Mouse (Mus musculus): ENCODE measurements at regions not wholly inside any gene's neighbourhood (a gene's known extent, or its start where the extent isn't known, plus 50 kb on each side); places are given as distances from the start of the nearest gene placed in this dataset.

DNA sequence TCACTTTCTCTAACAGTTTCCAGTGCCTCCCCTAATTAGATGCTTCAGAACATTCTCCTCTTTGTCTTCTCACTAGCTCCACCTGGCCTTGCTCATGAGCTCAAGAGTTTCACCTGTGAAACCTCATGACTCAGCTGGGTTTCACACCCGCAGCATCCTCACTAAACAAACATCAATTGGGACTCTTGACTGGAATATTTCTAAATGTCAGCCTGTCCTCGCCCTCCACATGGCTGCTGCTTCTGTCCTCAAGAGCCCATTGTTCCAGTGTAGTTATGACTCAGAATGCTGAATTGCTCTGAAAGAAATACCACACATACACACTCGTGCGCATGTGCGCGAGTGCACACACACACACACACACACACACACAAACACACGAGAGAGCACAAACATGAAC lies 407.2 kb downstream of the Prss52 start:
- no peak for DNase-seq

DNA sequence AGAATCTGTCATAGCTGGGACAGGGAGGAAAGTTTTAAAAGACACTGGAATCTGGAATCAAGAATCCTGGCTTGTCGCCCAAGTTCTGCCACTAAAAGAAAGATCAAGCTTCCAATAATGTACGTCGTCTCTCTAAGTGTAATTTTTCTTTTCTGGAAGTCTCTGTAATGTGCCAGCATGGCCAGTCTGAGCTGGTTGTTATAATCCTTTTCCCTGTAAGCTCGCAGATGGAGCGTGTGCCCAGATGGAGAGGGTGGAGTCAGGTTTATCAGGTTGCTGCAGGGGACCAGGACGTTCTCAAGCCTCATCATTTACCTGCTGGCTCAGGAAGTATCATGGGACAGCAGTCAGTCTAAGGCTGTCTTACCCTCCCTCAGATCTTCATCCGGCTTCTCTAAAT lies 408.6 kb downstream of the Prss52 start:
- peak; percentile 73 for DNase-seq

DNA sequence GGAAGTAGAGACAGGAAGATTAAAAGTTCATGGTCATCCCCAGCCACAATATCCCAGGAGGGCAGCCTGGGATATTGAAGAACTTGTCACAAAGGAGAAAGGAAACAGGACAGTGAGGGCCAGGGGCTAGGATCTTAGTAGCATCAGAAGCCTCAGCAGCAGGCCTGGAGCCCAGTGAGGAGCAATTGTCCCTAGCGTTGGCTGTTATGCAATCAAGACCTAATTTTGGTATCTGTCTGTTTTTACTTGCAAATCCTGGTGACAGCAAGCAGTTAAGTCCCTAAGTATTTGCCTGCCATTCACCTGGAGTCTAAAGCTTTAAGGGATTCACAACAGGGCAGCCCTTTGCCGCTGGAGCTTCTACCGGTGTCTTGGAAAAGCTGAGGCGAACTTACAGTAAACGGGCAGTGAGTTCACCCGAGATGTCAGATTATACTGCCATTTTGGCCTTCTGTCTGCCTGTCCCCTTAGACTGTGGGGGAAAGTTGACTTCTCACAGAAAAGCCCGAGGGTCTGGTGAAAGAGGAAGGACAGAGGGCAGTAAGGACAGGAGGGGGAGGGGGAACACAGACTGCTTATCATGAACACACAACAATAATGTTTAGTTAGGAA lies 413.6 kb downstream of the Prss52 start:
- DNase-seq = no peak

DNA sequence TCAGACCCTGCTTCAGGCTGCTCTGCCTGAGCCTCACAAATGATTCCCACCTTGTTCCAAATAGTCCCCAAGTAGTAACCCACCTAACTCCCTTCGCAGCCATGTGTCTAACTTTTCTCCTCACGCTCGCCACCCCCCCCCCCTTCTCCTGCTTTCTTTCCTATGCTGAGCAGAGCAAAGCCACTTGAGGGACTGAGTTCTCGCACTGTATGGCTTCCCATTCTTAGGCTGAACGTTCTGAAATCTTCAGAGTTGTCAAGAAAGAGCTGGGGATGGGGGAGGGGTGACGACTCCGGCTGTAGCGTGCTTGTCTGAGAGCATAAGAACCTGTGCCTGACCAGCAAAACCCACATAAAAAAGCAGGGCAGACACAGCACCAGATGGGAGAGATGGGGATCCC lies 420.6 kb downstream of the Prss52 start:
- peak in 1 of 2 experiments; percentile 53 for DNase-seq

DNA sequence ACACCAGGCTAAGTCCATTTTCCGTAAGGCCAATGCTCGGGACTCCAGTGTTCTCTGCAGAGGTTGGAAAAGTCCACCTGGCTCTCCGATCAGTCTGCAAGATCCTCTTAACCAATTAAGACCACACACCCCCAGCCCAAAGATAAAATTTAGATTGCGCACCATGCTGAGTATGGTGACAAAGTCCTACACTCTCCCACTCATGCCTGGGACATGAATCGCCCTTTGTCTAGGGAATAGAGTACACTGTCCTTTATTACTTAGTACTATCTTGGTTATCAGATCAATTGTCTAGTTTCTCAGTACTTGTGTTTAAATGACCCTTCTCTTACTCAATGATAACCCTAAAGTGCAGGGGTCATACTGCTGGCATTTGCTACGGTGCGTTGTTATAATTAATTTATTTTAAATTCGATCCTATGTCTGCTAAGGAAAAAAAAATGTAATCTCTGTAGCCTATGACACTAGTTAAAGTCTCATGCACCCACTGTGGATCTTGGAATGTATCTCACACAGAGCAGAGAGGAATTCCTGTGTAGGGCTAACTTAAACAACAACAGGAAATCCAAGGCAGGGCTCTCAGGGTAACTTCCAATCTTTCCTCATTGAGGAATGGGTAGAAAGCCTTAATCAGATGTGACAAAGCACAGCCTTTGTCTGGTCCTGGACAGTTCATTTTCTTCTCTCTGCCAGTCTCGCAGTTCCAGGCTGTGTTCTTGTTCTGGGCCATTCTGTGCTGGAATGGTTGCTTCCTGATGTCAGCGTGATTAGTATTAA lies 421.4 kb downstream of the Prss52 start:
- DNase-seq = no peak

DNA sequence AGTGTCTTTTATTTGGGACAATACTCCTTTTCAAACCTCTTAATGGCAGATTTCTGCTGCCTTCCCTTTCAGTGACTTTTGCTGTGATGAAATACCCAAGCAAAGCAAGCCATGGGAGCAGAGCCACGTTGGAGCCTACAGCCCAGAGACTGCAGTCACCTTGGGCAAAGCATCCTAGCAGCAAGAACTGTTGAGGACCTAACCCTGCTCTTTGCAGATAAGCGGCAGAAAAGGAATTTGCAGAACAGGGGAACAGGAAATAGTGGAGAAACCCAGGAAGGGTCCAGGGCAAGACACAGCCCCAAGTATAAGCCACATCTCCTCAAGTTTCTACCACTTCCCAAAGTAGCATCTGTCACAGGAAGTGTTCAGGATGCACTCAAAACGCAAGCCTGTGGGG lies 426.5 kb downstream of the Prss52 start:
- DNase-seq = no peak

DNA sequence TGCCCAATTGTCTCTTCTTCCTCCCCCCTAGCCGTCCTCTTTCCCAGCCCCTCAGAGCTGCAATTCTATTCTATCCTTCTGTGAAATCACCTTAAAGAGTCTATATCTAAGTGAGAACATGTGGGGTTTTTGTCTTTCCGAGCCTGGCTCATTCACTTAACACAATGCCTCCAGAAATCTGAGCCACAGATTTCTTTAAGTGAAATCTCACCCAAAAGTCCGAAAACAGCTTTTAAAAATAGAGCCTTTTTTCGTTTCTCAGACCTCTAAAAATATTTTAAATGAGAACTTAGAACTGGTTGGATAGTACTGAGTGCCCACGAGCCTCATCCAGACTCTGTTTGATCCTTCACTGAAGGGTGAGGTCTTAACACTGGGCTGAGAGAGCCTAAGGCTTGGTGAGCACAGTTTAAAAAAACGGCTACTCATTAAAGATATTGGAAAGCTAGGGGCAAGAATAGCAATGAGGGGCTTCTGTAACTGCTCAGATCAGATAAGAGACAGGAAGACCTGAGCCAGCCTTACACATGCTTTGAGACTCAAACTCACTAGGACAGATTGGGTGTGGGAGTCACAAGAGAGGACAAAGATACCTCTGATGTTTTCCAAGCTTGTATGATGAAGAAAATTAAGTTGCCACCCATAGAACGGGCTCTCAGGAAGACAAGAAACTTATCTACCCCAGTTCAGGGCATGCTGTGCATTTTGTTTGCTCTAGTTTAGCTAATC lies 427.3 kb downstream of the Prss52 start:
- DNase-seq = no peak

DNA sequence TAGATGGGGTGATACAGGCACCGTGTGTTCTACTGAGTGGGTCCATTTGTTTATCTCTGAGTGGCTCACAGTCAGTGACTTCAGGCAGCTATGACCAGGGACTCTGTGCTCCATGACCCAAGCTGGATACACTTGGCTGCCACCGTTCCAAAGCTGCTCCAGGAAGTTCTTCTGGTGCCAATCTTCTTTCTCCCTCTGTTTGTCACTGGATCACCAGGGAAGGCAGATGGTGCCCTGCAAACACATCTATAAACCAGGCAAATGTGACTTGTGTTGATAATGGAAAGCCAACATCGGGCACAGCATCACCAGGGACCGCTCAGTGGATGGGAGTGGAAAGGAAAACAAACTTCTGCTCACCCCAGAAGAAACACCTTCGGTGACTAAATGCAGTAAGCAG lies 428.3 kb downstream of the Prss52 start:
- peak; percentile 39 to 49 for DNase-seq

DNA sequence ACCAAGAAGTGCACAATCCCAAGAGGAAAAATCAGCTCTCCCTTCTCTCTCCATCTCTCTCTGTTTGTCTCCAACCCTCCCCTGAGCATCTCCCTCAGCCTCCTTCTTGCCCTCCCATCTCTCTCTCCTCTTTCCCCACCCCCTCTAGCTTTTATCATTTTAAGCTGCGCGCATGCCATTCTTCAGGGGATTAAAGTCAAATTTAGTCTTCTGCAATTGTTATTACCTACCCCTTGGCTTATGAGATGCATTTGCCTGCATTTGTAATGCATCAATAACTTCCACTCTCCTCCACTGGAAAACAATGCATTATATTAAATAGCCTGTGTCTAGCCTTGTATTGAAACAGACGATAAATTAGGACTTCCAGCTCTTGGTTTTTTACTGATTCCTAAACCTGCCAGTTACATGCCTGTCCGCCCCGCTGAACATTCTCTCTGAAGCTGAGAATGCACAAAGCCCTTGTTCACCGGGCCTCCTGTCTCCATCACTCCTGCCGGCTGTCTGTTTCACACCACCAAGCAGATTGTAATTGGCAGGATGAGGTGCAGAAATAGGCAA lies 429.6 kb downstream of the Prss52 start:
- DNase-seq = peak; percentile 68 to 74

DNA sequence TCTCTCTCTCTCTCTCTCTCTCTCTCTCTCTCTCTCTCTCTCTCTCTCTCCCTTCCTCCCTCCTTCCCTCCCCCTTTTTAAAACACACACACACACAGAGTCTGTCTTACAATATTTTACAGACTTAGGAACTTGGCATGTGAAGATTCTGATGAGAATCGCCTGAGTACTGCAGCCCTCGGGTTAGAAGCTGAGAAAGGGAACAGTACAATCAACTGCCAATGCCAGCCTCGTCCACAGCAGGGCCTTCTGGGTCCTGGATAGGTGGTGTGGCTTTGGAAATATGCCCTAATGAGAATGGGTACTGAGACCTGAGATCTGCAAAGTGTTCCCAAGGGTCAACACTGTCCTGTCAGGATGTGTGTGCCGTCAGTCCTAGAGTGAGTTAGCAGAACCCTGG lies 430.1 kb downstream of the Prss52 start:
- DNase-seq = peak; percentile 53 to 54

DNA sequence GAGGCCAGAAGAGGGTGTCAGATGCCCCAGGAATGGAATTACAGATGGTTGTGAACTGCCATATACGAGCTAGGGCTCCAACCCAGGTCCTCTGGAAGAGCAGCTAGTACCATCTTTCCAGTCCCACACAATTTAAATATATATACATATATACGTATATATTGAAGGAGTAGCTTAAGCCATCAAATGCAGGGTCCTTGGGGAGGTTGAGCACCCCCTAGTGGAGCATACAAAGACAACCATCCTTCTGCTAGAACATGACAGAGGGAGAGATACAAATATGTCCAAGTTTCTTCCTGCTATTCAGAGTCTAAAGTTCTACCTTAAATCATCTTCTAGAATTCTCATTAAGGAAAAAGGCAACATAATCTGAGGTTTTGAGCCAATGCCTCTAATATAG lies 435.4 kb downstream of the Prss52 start:
- no peak for DNase-seq

DNA sequence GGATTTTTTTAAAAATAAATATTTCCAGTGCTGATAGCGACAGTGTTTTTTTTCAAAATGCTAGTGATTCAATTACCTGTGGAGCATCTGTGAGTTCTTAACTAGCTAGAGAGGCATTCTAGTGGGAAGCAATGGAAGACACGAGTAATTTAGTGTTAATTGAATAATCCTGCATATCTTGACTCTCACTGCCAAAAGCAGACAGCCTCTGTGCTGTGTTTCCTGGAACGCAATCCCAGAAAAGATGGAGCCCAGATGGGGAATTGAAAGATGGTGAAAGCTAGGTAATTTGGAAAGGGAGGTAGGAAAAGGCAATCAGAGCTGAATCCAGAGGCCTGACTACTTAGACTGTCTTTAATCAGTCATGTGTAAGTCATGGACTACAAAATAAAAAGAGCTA lies 441.0 kb downstream of the Prss52 start:
- DNase-seq = no peak

DNA sequence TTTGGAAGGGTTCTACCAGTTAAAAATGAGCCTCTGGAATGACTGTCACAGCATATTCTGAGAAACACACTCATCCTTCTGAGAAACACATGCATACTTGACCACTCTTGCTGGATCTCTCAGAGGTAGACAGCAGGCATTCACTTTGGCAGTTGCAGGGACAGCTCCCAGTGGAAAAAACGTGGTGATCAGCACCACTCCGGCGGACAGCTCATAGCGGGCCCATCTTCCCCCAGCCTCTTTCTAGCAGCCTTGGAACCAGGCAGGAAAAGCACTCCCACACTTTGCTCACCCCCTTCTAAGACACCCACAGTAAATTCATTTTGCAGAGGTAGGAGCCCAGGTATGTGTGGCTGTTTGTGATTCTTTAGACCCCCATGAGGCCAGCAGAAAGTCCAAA lies 442.7 kb downstream of the Prss52 start:
- no peak for DNase-seq

DNA sequence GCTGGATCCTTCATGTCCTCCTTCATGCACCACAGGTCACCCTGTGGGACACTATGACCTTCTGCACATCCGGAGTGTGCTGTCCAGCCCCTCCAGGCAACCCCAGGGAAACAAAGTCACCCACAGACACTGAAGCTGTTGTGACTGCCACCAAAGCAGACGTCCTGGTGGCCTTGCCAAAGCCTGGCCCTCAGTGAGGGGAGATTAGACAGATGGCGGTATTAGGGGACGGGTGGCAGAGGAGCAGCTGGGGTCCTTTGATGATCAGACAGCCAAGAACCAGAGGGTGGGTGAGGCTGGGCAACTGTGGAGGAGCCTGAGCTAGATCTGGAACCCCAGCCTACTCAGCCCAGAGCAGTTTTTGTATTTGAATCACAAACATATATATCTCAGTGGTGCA lies 448.9 kb downstream of the Prss52 start:
- DNase-seq = peak; percentile 58 to 67

DNA sequence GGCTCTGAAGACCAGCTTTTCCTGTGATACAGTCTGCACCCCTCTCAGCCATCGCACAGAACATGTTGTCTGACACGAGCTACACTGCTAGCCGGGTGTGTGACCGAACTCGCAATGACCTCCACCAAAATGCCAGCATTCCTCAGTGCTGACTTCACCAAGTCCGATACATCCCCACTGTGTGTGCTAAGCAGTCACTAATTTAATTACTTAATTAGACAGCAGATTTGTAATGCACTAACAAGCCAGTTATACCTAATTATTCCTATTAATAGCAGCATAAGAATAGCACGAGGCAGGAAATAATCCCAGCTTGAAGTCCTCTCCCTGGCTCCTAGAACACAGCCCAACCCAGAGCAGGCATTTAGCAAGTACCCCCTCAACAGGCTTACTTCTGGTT lies 452.0 kb downstream of the Prss52 start:
- no peak for DNase-seq

DNA sequence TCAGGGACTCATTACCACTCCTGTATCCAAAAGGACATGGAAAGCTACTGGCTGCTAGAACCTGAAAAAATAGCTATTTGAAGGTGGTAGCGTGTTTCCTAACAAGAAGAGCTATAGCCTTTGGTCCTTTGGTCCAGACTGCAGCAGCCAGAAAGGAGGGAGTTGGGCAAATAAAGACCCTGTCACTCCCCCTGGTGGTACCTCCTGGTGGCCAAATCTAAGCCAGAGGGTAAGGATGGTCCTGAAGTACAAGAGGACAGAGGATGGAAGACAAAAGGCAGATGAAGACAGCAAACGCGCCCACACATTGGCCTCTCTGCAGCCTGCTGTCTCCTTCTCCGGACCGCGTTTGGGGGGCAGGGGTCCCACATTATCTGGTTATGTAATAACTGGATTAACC lies 453.4 kb downstream of the Prss52 start:
- peak in 1 of 2 experiments; percentile 63 for DNase-seq

DNA sequence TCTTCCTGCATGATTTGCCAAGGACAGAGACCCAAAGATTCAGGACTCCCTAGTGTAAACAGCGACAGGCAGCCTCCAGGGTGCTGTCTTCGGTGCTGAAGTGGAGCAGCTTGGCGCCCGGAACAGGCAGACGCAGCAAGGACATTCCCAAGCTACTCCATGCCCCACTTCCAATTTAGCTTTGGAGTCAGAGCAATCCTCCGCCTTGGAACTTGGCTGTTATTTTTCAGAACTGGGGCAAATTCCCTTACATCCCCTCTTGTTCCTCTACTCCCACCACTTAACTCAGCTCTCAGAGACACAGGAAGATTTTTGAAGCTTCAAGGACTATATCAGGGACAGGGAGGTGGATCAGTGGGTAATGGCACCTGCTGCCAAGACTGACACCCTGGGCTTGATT lies 464.6 kb downstream of the Prss52 start:
- DNase-seq = no peak

DNA sequence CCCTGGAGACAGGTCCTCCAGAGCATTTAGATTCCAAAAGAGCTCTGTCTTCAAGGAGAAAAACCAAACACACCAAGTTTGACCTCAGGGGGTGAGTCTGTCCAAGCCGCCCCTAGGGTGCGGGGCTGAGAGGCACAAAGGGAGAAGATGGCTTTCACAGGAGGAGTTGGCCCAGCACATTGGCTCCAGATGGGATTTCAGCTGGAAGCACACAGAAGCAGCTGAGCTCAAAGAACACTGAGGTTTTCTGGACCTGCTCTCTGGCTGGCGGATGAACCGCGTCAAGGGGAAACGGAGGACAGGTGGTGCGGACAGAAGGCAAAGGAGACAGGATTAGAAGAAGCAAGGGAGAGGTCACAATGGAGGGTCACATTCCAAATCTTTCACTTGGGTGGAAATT lies 466.9 kb downstream of the Prss52 start:
- peak; percentile 79 to 87 for DNase-seq

DNA sequence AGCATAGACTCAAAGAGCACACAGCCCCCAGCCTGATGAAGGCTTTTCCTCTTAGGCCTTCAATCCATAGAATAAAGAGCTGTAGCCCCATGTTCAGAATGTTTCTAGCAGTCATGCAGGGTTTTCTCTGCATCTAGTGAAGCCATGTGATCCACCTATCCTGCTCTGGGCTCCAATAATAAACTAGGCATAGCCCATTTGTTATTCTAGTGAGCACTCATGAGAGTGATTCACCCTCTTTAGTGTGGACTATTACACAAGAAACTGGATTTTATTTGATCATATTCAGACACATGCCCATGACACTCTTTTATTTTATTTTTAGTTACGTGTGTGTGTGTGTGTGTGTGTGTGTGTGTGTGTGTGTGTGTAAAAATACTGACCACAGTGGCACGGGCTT lies 468.7 kb downstream of the Prss52 start:
- DNase-seq = no peak

DNA sequence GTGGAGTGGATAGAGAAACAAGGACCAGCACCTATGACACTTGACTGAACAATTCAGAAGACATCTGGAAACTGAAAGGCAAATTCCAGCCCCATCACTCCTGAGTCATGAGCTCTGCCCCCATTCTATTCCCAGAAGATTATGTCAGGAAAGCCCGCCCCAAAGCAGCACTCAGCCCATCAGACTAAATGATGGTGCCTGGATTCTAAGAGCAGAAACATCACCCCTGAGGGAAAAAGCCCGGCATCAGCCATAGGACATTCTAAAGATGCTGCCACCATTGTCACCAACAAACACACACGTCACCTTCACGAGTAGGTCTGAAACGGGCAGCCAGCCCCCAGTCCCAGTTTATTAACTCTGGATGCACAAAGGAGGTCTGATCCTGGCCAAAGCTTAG lies 469.7 kb downstream of the Prss52 start:
- DNase-seq = no peak

DNA sequence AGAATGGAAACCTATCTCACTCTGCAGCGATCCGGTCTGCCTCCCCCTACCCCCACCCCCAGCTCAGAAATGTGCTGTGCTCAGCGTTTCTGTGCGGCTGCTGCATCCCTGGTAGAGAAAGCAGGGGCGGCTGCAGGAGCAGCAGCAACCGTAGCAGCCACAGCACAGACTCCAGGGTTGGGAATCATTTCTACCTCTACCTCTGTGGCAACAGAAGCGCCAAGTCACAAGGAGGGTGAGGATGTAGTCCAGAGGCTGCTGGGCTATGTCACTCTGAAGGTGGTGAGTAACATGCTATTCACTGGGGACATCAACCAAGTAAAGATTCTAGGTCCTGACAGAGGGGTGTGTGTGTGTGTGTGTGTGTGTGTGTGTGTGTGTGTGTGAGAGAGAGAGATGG lies 470.2 kb downstream of the Prss52 start:
- peak in 1 of 2 experiments; percentile 35 for DNase-seq

DNA sequence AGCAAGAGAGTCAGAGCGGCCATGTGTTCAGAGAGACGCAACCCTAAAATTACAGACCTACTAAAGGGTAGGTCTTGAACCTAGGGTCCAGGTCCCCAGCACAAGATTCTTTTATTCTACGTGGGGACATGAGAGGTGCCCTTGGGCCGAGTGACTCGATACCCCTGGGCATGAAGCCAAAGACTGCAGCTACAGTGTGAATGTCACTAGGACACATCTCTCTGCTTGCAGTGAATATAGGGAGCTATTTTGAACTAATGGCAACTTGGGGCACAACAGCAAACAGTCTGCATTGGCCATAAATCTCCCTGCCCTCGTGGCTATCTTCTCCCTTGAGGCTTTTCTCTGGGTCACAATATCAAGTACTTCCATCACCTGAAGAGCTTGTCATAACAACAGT lies 470.7 kb downstream of the Prss52 start:
- DNase-seq = no peak

DNA sequence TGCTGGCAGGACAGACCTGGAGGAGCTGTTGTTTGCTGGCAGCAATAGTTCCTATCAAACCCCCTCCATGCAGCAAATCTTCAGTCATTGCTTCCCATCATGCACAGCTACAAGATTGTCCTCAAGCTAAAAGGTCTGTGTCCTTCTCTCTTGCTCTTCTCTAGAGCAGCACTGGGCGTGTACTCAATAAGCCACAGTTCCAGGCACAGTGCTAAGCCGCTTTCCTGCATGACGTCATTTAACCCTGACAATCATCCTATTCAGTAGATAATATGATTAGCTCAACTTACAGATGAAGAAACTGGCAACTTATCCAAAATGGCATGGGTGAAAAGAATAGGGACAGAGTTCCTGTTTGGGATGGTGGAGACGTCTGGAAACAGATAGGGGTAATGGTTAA lies 471.9 kb downstream of the Prss52 start:
- DNase-seq = no peak

DNA sequence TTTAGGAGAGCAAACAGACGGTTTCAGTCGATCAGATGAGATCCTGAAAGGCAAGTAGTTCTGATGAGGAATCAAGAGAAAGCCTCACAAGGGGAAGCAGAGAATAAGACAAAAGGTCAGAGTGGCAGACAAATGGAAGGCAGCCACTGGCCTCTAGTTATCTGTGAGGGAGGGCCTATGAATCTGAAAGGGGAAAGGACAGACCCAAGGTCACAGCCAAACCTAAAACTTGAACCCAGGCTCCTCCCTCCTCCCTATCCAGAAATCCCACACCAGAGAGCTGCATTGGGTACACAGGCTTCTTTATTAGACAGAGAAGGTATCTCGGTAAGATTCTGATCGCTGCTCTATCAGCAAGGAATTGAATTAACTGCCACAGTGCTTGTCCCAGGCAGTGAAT lies 476.0 kb downstream of the Prss52 start:
- DNase-seq = no peak
